Mouse (Mus musculus) mature B cell (primary cell): ENCODE results near the gene Ltbp1.

Experiments
- in situ Hi-C: fragments of 300-500 bp; cut with MboI; formaldehyde crosslinking; loops from 2 replicates; pipeline ENCODE4 v1.14.3; 2019

Gene Ltbp1

DNA sequence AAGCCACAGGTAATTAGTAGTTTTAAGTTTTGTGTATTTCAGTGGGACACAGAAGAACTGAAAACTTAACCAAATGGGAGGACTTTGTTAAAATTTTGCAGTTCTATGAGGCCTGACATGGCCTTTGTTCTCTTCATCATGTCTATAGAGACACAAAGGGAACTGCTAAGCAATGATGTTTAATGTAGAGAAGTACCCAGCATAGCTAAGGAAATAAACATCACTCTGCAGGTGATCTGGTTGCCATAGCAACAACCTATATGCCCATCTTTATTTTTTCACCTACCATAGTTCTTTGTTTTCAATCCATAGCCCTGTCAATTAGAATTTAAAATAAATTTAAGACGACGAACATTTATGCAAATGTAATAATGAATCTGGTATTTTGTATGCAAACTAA lies 233.3 kb downstream of the Ltbp1 start:
- in situ Hi-C loops: no loop called here

DNA sequence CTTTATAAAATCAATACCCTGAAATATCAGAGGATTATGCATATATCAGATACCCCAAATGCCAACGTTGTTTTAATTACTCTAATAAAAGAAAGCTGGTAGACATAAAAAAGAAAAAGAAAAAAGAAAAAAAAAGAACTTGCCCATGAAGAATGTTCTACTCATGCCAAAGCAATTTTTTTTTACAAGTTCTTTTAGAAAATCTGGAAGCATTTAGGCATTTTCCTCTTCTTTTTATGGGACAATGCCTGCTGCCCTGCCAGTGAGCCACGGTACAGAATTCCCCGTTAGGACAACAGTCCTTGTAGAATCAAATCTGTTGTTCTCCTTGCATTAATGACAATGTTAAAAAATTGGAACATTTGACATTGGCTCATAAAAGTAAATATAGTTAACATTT lies 234.2 kb downstream of the Ltbp1 start:
- in situ Hi-C loops: no loop called here

DNA sequence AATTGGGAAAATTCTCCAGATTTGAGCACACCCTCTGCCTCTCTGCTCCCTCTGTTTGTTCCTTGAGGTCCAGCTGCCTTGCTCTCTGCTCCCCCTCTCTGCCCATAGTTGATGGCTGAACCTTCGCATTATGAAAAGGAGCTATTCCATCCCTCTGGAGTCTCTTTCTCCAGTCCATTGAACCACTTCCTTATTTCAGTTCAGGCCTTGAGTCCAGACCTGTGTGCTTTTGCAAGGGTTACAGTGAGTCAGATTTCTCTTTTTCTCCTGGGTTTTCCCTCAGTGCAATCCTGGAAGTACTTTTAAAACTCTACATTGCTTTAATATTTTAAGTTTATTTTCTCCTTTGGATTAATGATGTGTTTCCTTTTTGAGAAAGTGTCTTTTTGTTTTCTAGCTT lies 236.7 kb downstream of the Ltbp1 start:
- in situ Hi-C loops: no loop called here

DNA sequence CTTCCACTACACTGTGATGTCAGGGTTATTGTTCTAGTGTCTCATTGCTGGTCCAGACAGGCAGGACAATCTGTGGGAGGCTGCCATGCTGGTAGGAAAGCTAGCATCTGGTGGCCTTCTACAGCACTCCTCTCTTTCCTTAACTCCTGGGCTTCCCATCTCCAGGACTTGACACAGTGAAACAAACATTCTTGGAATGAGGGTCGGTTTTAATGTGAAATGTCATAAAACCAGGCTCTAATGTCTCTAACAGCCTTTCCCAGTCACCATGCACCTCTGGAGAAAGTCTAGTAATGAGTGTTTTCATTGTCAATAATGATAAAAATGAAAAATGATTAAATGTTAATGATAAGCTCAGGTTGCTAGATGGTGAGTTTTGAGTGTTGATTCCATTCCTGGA lies 237.9 kb downstream of the Ltbp1 start:
- in situ Hi-C loops: no loop called here

DNA sequence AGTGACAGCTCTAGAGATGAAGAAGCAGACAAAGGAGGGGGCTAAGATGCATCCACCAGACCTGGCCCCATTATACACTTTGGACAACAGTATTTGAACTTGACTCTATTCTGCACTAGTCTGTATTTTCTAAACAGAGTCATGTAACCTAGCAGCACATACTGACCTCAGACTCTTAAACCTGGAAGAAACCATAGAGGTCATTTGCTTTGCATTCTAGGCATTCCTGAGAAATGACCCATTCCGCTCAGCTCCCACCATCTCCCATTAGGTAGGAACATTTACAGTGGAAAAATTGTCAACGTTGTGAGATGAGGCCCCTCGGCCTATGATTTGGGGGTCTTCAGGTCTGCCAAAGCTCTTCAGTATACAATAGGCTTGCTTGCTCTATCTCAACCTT lies 238.8 kb downstream of the Ltbp1 start:
- in situ Hi-C loops: no loop called here

DNA sequence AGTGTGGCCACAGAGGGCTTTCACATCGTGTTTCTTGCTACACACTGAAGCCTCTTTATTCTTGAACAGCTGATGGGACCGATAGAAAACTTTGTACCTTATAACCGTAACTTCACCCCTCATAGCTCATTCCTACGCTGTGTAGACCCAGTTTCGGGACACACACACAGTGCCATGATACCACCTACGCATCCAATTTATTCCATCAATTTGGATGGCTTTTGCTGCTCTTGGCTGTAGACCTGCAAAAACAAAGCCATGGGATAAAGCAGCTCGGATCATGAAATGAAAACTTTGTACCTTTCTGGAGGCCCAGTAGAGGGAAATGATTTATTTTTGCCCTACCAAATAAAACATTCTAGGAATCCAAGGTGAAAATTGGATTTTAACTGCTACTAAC lies 239.7 kb downstream of the Ltbp1 start:
- in situ Hi-C loops: no loop called here

- in situ Hi-C loops: no loop called here
Observed at GRCm38 (mm10) chr17:75248632-75249031, 243.3 kb downstream of the Ltbp1 start.

- in situ Hi-C loops: no loop called here
Observed at GRCm38 (mm10) chr17:75250571-75250970, 245.2 kb downstream of the Ltbp1 start.

GRCm38 (mm10) chr17:75251094-75251493 lies 245.7 kb downstream of the Ltbp1 start:
- in situ Hi-C loops: no loop called here

DNA sequence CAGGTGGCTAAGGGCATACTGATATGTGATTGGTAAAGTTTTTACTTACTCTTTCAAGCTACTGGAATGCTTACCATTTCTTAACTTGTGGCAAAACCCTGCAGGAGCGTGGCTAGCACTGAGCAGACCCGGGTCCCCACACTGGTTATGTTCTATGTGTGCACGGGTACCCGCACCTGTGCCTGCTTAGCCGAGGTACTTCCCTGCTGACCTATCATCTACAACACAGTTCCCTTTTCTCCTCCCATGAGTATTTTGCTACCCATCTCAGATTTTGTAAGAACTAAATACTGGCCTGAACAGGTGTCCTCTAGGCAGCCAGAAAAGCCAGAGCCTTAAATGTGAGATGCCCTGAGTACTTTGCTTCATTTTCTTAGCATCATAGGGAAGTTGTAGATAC lies 247.2 kb downstream of the Ltbp1 start:
- in situ Hi-C loops: no loop called here

GRCm38 (mm10) chr17:75254909-75255308 lies 249.5 kb downstream of the Ltbp1 start:
- in situ Hi-C loops: no loop called here

DNA sequence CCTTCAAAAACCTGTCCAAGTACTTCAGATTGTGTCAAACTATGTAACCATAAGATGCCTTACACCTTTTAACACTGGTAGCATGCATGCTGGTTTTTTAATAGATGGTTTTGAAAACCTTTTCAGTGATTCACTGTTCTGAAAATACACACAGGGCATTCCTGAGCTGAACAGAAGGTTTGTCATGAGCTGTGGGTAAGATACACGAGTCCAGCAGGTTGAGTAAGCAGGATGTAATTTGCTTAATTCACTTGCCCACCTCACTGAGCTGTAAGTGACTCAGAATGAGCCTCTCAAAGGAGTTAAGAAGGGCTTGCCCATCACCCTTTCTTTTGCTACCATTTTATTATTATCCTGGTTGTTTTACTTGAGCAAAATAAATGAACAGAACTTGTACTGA lies 250.6 kb downstream of the Ltbp1 start:
- in situ Hi-C loops: no loop called here

DNA sequence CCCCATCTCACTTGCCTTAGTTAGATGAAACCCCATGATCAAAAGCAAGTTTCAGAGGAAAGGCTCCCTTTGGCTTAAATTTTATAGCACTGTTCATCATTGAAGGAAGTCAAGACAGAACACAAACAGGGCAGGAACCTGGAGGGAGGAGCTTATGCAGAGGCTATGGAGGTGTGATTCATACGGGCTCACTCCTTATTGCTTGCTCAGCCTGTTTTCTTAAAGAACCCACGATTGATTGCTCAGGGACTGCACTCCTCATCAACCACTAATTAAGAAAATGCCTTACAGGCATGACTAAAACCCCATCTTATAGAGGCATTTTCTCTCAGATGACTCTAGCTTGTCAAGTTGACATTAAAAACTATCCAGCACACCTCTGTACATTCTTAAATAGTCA lies 253.1 kb downstream of the Ltbp1 start:
- in situ Hi-C loops: no loop called here

- in situ Hi-C loops: no loop called here
Observed at GRCm38 (mm10) chr17:75263336-75263990, 258.1 kb downstream of the Ltbp1 start.

GRCm38 (mm10) chr17:75268506-75268905 lies 263.1 kb downstream of the Ltbp1 start:
- in situ Hi-C loops: no loop called here

DNA sequence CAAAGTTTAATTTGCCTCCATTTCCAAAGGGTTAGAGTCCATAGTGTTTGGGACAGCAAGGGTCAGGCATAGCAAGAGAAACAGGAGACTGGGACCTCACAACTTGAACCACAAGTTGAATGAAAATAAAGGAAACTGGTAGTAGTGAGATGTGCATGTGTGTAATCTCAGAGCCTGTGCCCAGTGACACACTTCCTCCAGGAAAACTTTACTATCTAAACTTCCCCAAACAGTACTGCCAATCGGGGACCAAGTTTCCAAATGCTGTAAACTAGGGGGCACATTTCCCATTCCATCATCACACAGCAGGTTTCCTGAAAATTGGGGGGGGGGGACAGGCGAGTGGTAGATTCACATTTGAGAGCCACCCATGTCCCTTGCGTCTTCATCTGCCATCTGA lies 267.1 kb downstream of the Ltbp1 start:
- in situ Hi-C loops: no loop called here

GRCm38 (mm10) chr17:75273272-75273671 lies 267.9 kb downstream of the Ltbp1 start:
- in situ Hi-C loops: no loop called here

GRCm38 (mm10) chr17:75275302-75275701 lies 269.9 kb downstream of the Ltbp1 start:
- in situ Hi-C loops: no loop called here

- in situ Hi-C loops: no loop called here
Observed at GRCm38 (mm10) chr17:75278106-75278505, 272.7 kb downstream of the Ltbp1 start.

GRCm38 (mm10) chr17:75278561-75278960 lies 273.2 kb downstream of the Ltbp1 start:
- in situ Hi-C loops: no loop called here

DNA sequence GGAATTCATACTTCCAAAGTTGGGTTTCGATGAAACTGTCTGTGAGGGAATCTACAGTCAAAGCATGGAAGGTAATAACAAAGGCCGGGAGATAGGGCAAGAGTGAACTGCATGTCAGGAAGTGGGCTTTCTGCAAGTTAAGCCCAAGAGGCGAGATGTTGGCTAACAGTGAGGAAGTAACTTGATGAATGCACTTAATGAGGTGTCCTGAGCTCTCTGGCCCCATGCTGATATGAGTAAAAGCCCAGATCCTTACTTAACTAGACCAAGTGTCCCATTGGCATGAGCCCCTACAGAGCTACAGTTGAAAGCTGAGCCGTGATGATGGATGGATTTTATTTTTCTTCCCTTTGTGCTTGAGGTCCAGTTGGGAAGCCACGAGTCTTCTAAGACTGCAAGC lies 276.0 kb downstream of the Ltbp1 start:
- in situ Hi-C loops: no loop called here

DNA sequence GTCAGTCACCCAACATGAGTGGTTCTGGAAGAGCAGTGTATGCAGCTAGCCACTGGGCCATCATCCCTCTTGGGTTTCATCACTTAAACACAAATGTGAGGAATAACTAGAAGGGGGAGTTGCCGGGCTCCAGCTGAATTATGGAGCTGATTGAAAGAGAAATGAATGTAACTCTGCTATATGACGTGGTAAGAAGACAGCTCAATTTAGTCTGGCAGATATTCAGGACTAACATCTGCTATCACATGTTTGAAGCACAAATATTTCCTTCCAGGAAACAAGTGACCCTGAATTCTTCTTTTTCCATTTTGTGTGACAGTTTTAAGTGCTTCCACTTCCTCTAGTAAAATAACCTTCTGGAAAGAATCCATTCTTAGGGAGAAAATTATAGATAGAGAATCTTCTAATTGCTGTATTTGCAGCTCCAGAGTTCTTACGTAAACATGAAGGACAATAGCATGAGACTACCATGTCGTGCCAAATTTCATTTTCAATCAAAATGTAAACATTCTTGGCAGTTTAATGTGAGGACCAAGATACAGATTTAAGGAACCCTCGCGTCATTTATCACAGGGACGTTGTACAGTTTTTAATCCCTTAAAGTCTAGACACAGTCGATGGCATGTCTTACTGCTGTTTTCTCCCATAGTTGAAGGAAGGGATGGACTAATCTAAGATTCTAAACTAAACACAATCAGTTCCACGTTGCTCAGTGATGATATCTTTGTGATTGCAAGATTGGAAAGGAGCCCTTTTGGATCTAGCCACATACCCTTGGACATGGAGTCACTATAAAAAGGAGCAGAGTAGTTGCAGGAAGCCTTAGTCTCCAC lies 279.7 kb downstream of the Ltbp1 start:
- in situ Hi-C loops: no loop called here

- in situ Hi-C loops: no loop called here
Observed at GRCm38 (mm10) chr17:75292986-75293385, 287.6 kb downstream of the Ltbp1 start.

DNA sequence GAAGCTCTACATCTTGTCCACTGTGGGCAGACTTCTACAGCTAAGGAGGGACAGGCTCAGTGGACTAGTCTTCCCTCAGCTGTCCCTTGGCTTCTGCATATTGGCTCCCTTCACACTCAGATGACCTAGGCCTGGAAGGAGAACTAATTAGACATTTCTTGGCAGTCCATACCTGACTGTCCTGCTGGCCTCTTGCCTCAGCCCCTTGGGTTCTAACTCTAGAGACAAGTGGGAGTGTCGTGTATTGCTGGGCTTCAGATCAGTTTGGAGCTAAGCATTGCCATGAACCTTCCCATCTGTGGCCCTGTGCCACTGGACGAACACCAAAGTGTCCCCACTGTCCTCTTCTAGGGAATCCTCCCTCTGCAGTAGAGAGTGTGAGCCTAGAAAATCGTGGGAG lies 288.4 kb downstream of the Ltbp1 start:
- in situ Hi-C loops: no loop called here
